Mouse (Mus musculus) layer of hippocampus, postnatal 14 days (tissue): ENCODE measurements around the gene Irf8. TPM values are rescaled to one million over a fixed set of nuclear protein-coding genes. Genes with fewer than 3 reads are reported as not detected.

ENCODE experiments used
- DNase-seq, 2 experiments: peaks; one replicate each; pipeline ENCODE4 v3.0.0; 2021 to 2022; ENCODE audit warnings: low spot score in 2 of 2, mixed read lengths in 1 of 2
- total RNA-seq, 2 experiments: library from RNA; stranded (reverse); gene quantifications; 2 replicates each; pipeline ENCODE4 v1.2.3; 2021

The Irf8 gene
- total RNA-seq, 2 experiments from 2014 or later, result 3.3 to 5.1 TPM

- no peak for DNase-seq
Observed at GRCm38 (mm10) chr8:120747286-120747685, 11.1 kb downstream of the Irf8 start.

GRCm38 (mm10) chr8:120750616-120751015 is 14.5 kb downstream of the Irf8 start:
- DNase-seq, result no peak

GRCm38 (mm10) chr8:120751226-120752081 is 15.3 kb downstream of the Irf8 start:
- no peak for DNase-seq

GRCm38 (mm10) chr8:120752082-120752452 is 15.9 kb downstream of the Irf8 start:
- no peak for DNase-seq

GRCm38 (mm10) chr8:120753476-120753875 is 17.3 kb downstream of the Irf8 start:
- DNase-seq, result no peak

GRCm38 (mm10) chr8:120755306-120756297 is 19.4 kb downstream of the Irf8 start:
- no peak for DNase-seq

GRCm38 (mm10) chr8:120758005-120758404 is 21.8 kb downstream of the Irf8 start:
- DNase-seq, result no peak

DNA sequence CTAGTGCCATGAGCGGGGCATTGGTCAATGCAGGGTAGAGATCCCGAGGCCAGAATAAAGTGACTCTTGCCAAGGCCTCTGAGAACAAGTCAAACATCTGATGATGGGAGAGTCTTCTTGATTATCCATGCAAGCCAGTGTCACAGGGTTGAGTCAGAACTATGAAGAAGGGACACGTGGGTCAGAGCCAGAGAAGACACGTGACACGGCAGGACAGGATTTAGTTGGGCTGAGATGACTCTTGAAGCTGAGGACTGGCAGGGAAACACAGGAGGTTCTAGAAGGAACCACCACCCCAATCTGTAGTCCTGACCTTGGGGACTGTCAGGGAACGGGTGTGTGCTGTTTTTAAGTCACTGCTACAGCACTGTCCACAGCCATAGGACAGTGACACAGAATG is 23.7 kb downstream of the Irf8 start:
- no peak for DNase-seq

DNA sequence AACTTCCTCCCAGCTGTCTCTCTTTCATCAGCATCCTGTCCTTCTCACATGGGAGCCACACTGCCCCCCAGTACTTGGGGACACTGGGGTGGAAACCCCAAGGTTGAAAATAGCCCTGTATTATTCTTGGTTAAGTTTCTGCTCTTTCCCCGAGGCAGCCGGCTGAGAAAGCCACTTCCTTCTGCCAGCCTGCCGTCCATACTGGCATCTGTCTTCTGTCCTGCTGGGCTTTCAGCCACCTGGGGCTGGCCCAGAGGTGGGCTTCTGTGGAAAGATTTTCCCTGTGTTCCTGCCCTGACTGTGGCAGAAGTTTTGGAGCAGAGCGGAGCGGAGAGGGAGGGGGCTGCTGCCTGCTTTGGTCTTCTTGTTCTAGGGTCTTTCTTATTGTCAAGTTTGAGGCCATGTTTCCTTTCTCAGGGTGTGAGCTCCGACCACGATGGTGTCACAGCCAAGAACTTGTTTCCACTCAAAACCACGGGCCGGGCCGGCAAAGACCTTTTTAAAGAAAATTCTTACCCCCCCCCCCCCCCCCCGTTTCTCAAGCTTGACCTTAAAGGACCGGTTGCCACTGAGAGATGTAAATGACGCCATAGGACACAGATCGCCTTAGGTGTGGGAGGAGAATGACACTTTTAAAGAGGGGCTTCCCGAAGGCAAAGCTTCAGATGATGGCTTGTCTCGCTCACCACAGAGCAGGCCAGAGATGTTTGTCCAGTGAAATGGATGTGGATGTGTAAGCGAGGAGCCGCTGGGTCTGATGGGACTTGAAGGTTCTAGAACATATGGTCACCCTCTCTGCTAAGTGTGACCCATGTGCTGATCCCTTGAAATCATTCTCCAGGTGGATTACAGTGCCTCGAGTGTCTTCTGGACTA is 24.4 kb downstream of the Irf8 start:
- DNase-seq, result no peak

GRCm38 (mm10) chr8:120763267-120763666 is 27.1 kb downstream of the Irf8 start:
- DNase-seq, result no peak

GRCm38 (mm10) chr8:120764638-120765037 is 28.5 kb downstream of the Irf8 start:
- no peak for DNase-seq

- DNase-seq, result no peak
Observed at GRCm38 (mm10) chr8:120766622-120767021, 30.5 kb downstream of the Irf8 start.

- DNase-seq, result no peak
Observed at GRCm38 (mm10) chr8:120768454-120769218, 32.5 kb downstream of the Irf8 start.

DNA sequence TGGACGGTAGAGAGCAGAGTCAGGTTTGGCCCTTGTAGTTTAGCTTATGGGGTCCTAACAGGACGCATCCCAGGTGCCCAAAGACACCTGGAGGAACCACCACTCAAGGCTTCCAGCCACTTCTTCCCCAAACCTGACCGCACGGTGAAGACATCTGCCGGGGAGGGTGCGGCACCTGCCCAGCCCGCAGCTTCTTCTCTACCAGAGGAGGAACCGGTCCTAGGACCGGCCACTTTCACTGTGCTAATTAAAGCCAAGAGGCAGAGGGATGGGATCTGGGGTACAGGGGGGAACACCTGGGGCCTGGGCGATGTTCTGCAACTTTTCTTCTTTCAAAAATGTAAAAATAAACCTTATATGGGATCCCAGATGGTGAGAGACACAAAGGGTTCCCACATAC is 41.0 kb downstream of the Irf8 start:
- no peak for DNase-seq

- no peak for DNase-seq
Observed at GRCm38 (mm10) chr8:120777732-120778131, 41.6 kb downstream of the Irf8 start.

- DNase-seq, result no peak
Observed at GRCm38 (mm10) chr8:120779106-120779505, 42.9 kb downstream of the Irf8 start.

GRCm38 (mm10) chr8:120783781-120784180 is 47.6 kb downstream of the Irf8 start:
- no peak for DNase-seq

DNA sequence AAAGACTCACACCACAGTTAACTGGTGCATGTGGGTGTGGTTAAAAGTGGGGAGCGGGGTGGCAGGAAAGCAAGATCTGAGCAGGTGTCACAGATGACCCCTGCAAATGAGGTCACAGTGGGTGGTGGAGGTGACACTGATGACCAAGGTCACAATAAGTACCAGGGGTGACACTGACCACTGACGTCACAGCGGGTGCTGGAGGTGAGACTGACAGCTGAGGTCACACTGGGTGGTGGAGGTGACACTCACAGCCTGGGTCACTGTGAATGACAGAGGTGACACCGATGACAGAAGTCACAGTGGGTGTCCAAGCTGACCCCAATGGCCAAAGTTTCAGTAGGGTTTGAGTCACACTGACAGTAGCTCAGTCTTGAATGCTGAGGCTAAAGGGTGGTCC is 50.6 kb downstream of the Irf8 start:
- no peak for DNase-seq

DNA sequence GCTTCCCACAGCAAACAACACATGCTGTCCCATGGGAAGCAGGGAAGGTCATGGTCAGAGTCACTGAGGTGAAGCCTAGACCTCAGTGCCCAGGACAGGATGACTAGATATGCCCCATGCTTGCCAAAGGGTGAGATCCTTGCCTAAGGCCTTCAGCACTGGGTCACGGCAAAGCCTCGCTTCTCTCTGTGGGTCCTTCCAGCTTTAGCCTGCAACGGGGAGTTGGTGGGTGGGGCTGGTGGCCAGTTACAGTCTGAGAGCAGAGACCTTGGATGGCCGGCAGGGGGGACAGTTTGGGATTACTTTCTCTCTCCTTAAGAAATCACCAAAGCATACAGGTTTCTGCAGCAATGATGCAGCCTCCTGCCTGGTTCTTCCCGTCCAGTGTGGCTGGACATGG is 51.5 kb downstream of the Irf8 start:
- no peak for DNase-seq

DNA sequence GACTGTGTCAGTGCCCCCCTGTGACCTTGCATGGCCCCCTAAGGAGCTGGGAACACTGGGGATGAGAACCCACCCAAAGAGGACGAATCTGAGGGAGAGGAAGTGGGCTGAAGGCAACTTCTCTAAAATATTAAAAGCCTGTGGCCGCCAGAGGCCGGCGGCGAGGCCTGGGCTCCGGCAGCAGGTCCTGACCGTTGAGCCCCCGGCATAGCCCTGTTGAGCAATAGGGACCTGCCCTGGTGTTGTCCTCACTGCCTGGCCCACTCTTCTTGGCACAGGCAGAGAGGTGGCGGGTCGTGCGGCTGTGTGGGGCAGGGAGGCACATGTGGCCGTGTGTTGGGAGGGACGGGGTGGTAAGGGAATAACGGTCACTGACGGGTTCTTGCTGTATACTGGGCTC is 56.6 kb downstream of the Irf8 start:
- DNase-seq, result no peak
